Mouse (Mus musculus) ES-E14 (cell line): ENCODE data around the gene Rundc1.

Experiments
- CHD2 ChIP-seq: IDR thresholded peaks from 2 replicates; pipeline ENCODE4 v1.6.1; 2014; ENCODE audit warnings: mild to moderate bottlenecking, low read depth, low read length, inconsistent platforms
- HCFC1 ChIP-seq: IDR thresholded peaks from 2 replicates; pipeline ENCODE4 v1.6.1; 2012; ENCODE audit warnings: low read length, inconsistent platforms, borderline replicate concordance; ENCODE audit not compliant: insufficient read depth
- MAFK ChIP-seq: IDR thresholded peaks from 2 replicates; pipeline ENCODE4 v1.6.1; 2014; ENCODE audit warnings: mild to moderate bottlenecking, low read depth, low read length, inconsistent platforms; ENCODE audit not compliant: insufficient read depth
- ZC3H11A ChIP-seq: IDR thresholded peaks from 2 replicates; pipeline ENCODE4 v1.6.1; 2012; ENCODE audit warnings: low read depth, mild to moderate bottlenecking, inconsistent platforms, low read length, borderline replicate concordance
- ZNF384 ChIP-seq: IDR thresholded peaks from 2 replicates; pipeline ENCODE4 v1.6.1; 2012; ENCODE audit warnings: low read depth, low read length, inconsistent platforms

DNA sequence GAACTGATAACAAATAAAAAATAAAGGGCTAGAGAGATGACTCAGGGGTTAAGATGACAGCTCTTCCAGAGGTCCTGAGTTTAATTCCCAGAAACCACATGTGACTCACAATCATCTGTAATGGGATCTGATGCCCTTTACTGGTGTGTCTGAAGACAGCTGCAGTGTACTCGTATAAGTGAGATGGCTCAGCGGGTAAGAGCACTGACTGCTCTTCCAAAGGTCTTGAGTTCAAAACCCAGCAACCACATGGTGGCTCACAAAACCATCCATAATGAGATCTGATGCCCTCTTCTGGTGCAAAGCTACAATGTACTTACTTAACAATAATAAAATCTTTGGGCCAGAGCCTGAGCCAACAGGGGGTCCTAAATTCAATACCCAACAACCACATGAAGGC, 9.6 kb upstream of the Rundc1 start:
- TF ChIP-seq MAFK = no peak
- TF ChIP-seq CHD2 = no peak
- no peak for TF ChIP-seq ZNF384
- no peak for TF ChIP-seq ZC3H11A
- no peak for TF ChIP-seq HCFC1
